Mouse (Mus musculus): ENCODE measurements around the gene Rsf1. TPM values are rescaled to one million over a fixed set of nuclear protein-coding genes. Genes with fewer than 3 reads are reported as not detected.

The Rsf1 gene
- polyA plus RNA-seq, 1 experiment from 2014 or later, result 32.1 TPM

- H3K9me3 ChIP-seq, result no peaks in the 10 kb centered on the region
- no peak overlapping the region for H3K4me3 ChIP-seq
- no peak for ATAC-seq (ENCODE audit: low FRiP score, low read depth)
- no peak overlapping the region for H3K9ac ChIP-seq
- H3K27ac ChIP-seq, result no peak overlapping the region
- peaks cover 26% of the 10 kb centered on the region for H3K36me3 ChIP-seq
- H3K4me1 ChIP-seq, result no peaks in the 10 kb centered on the region
- H3K4me2 ChIP-seq (replicated peaks), result no peak overlapping the region
- 89% methylated on average over 5 of the region's 5 CpGs for WGBS
- H3K27me3 ChIP-seq, result no peaks in the 10 kb centered on the region
These were observed 128.1 kb downstream of the Rsf1 start for GRCm38 (mm10) chr7:97707809-97708208.

DNA sequence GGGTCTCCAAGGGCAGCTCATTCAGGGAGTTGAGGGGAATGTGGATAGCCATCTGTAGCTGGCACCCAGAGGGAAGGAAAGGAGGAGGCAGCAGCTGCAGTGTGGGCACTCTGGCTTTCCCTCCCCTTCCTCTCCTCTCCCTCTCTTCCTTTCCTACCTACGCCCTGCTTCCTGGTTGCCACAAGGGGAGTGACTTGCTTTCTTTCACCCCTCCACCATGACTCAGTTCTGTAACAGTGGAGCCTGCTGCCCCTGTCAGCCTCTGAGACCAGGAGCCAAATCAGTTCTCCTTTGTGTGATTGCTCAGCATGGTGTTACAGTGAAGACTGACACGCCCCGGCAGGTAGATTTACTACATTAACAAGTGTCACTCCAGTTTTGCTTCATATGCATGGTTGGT is 129.5 kb downstream of the Rsf1 start:
- Histone ChIP-seq H3K9ac (no peak overlapping the region), H3K27ac (no peak overlapping the region), H3K27me3 (no peaks in the 10 kb centered on the region), H3K36me3 (peaks cover 36% of the 10 kb centered on the region), H3K4me1 (no peaks in the 10 kb centered on the region), H3K4me2 (replicated peaks) (no peak overlapping the region), H3K4me3 (no peak overlapping the region), H3K9me3 (no peaks in the 10 kb centered on the region)
- 95% methylated on average over 3 of the region's 3 CpGs for WGBS
- no peak for ATAC-seq (ENCODE audit: low FRiP score, low read depth)

DNA sequence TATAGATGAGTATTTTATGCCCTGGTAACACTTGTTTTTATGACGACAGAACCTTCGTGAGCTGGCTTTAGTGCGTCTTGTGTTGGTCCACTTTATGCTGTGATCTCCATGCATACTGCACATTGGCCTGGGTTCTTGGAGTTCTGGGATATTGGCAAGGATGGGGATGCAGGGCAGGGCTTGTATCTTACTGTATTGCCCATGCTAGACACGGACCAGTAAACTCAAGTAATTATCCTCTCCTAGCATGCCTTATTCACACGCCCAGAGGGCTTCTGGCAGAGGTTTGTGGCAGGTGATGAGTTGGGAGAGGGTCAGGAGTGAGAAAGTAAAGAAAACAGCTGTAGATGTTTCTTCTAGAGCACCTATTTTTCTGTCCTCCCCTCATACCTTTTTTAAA is 135.0 kb downstream of the Rsf1 start:
- no peaks in the 10 kb centered on the region; the same call in 1 of the 2 replicates for H3K9me3 ChIP-seq
- no peak overlapping the region for H3K4me3 ChIP-seq
- no peak overlapping the region for H3K27ac ChIP-seq
- peaks cover 72% of the 10 kb centered on the region for H3K36me3 ChIP-seq
- WGBS, result 94% methylated on average over 5 of the region's 5 CpGs
- H3K27me3 ChIP-seq, result no peaks in the 10 kb centered on the region
- no peak overlapping the region for H3K9ac ChIP-seq
- no peak for ATAC-seq (ENCODE audit: low FRiP score, low read depth)
- H3K4me1 ChIP-seq, result no peaks in the 10 kb centered on the region
- H3K4me2 ChIP-seq (replicated peaks), result no peak overlapping the region

GRCm38 (mm10) chr7:97717326-97717725 is 137.6 kb downstream of the Rsf1 start:
- Histone ChIP-seq H3K4me3 (no peak overlapping the region), H3K9me3 (no peaks in the 10 kb centered on the region; the same call in 1 of the 2 replicates), H3K9ac (no peak overlapping the region), H3K27ac (no peak overlapping the region), H3K4me2 (replicated peaks) (no peak overlapping the region), H3K27me3 (no peaks in the 10 kb centered on the region), H3K36me3 (peaks cover 83% of the 10 kb centered on the region), H3K4me1 (no peaks in the 10 kb centered on the region)
- 97% methylated on average over 1 of the region's 1 CpGs for WGBS
- no peak for ATAC-seq (ENCODE audit: low FRiP score, low read depth)

- no peak for ATAC-seq (ENCODE audit: low FRiP score, low read depth)
- no peak overlapping the region for H3K27ac ChIP-seq
- no peak overlapping the region for H3K4me2 ChIP-seq (replicated peaks)
- H3K9ac ChIP-seq, result no peak overlapping the region
- H3K27me3 ChIP-seq, result no peaks in the 10 kb centered on the region
- no peak overlapping the region for H3K4me3 ChIP-seq
- H3K36me3 ChIP-seq, result peaks cover 80% of the 10 kb centered on the region
- WGBS, result 78% methylated on average over 5 of the region's 5 CpGs
- H3K4me1 ChIP-seq, result no peaks in the 10 kb centered on the region
- no peaks in the 10 kb centered on the region; the same call in 1 of the 2 replicates for H3K9me3 ChIP-seq
These were observed 139.4 kb downstream of the Rsf1 start for GRCm38 (mm10) chr7:97719078-97719477.

DNA sequence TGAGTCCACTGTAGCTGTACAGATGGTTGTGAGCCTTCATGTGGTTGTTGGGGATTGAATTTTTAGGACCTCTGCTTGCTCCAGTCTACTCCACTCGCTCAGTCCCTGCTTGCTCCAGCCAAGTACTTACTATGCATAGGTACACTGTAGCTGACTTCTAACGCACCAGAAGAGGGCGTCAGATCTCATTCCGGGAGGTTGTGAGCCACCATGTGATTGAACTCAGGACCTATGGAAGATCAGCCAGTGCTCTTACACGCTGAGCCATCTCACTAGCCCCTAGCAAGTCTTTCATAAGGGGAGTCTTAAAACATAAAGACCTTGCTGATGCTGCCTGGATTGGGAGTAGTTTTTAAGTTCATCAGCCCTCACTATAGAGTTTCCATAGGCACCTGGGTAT is 140.4 kb downstream of the Rsf1 start:
- Histone ChIP-seq H3K27ac (no peak overlapping the region), H3K27me3 (no peaks in the 10 kb centered on the region), H3K36me3 (peaks cover 76% of the 10 kb centered on the region), H3K4me2 (replicated peaks) (no peak overlapping the region), H3K9ac (no peak overlapping the region), H3K4me3 (no peak overlapping the region), H3K4me1 (no peaks in the 10 kb centered on the region), H3K9me3 (no peaks in the 10 kb centered on the region)
- ATAC-seq (ENCODE audit: low FRiP score, low read depth), result no peak
- WGBS, result 85% methylated on average over 5 of the region's 5 CpGs

GRCm38 (mm10) chr7:97722278-97722918 is 142.7 kb downstream of the Rsf1 start:
- H3K9ac ChIP-seq, result no peak overlapping the region
- H3K36me3 ChIP-seq, result peaks cover 71% of the 10 kb centered on the region
- ATAC-seq (ENCODE audit: low FRiP score, low read depth), result no peak
- no peaks in the 10 kb centered on the region for H3K27me3 ChIP-seq
- no peak overlapping the region for H3K4me2 ChIP-seq (replicated peaks)
- no peak overlapping the region for H3K4me3 ChIP-seq
- H3K9me3 ChIP-seq, result no peaks in the 10 kb centered on the region
- 94% methylated on average over 7 of the region's 7 CpGs for whole genome bisulfite sequencing
- H3K27ac ChIP-seq, result no peak overlapping the region
- H3K4me1 ChIP-seq, result no peaks in the 10 kb centered on the region

- H3K36me3 ChIP-seq, result peaks cover 63% of the 10 kb centered on the region
- 86% methylated on average over 11 of the region's 11 CpGs for WGBS
- no peak overlapping the region for H3K9ac ChIP-seq
- H3K4me2 ChIP-seq (replicated peaks), result no peak overlapping the region
- no peaks in the 10 kb centered on the region for H3K9me3 ChIP-seq
- no peak overlapping the region for H3K27ac ChIP-seq
- H3K4me1 ChIP-seq, result no peaks in the 10 kb centered on the region
- H3K27me3 ChIP-seq, result no peaks in the 10 kb centered on the region
- ATAC-seq (ENCODE audit: low FRiP score, low read depth), result no peak
- H3K4me3 ChIP-seq, result no peak overlapping the region
These were observed 144.2 kb downstream of the Rsf1 start for GRCm38 (mm10) chr7:97723646-97724538.

DNA sequence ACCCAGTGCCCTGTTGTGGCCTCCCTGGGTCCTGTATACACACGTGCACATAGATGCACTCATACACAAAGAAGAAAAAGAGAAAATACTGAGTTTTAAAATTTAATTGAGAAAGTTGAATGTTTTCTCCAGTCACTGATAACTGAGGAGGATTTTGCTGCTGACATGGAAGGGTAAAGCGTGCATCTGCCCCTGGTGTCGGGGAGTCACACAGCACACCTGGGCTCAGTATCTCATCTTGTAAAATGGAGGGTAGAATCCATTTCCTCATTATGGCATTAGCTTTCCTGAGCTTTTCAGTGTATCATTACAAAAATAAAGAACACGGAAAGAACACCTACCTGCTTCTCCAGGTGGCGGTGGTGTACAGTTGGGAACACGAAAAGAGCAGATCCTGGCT is 145.7 kb downstream of the Rsf1 start:
- no peak for ATAC-seq (ENCODE audit: low FRiP score, low read depth)
- WGBS, result 98% methylated on average over 6 of the region's 6 CpGs
- H3K4me1 ChIP-seq, result no peaks in the 10 kb centered on the region
- H3K36me3 ChIP-seq, result peaks cover 50% of the 10 kb centered on the region
- H3K4me2 ChIP-seq (replicated peaks), result no peak overlapping the region
- H3K27ac ChIP-seq, result no peak overlapping the region
- no peaks in the 10 kb centered on the region for H3K9me3 ChIP-seq
- H3K4me3 ChIP-seq, result no peak overlapping the region
- H3K9ac ChIP-seq, result no peak overlapping the region
- no peaks in the 10 kb centered on the region for H3K27me3 ChIP-seq

GRCm38 (mm10) chr7:97726080-97726479 is 146.4 kb downstream of the Rsf1 start:
- no peak overlapping the region for H3K4me3 ChIP-seq
- H3K27me3 ChIP-seq, result no peaks in the 10 kb centered on the region
- H3K4me2 ChIP-seq (replicated peaks), result no peak overlapping the region
- no peak for ATAC-seq (ENCODE audit: low FRiP score, low read depth)
- H3K36me3 ChIP-seq, result peaks cover 46% of the 10 kb centered on the region
- H3K27ac ChIP-seq, result no peak overlapping the region
- no peak overlapping the region for H3K9ac ChIP-seq
- H3K9me3 ChIP-seq, result no peaks in the 10 kb centered on the region
- no peaks in the 10 kb centered on the region for H3K4me1 ChIP-seq
- 85% methylated on average over 7 of the region's 7 CpGs for WGBS

GRCm38 (mm10) chr7:97726778-97727177 is 147.1 kb downstream of the Rsf1 start:
- Histone ChIP-seq H3K9ac (no peak overlapping the region), H3K4me1 (no peaks in the 10 kb centered on the region), H3K4me2 (replicated peaks) (no peak overlapping the region), H3K27ac (no peak overlapping the region), H3K9me3 (no peaks in the 10 kb centered on the region), H3K27me3 (no peaks in the 10 kb centered on the region), H3K4me3 (no peak overlapping the region), H3K36me3 (peaks cover 44% of the 10 kb centered on the region)
- 79% methylated on average over 7 of the region's 7 CpGs for WGBS
- ATAC-seq (ENCODE audit: low FRiP score, low read depth), result no peak

- no peaks in the 10 kb centered on the region for H3K4me1 ChIP-seq
- no peak for ATAC-seq (ENCODE audit: low FRiP score, low read depth)
- 76% methylated on average over 14 of the region's 14 CpGs for WGBS
These were observed 149.3 kb downstream of the Rsf1 start for GRCm38 (mm10) chr7:97728666-97729614.

More at GRCm38 (mm10) chr7:97728666-97729614, 149.3 kb downstream of the Rsf1 start:
- H3K9ac ChIP-seq, result no peak overlapping the region
- H3K4me3 ChIP-seq, result no peak overlapping the region
- H3K36me3 ChIP-seq, result peaks cover 33% of the 10 kb centered on the region
- no peaks in the 10 kb centered on the region for H3K9me3 ChIP-seq
- no peaks in the 10 kb centered on the region for H3K27me3 ChIP-seq
- H3K27ac ChIP-seq, result no peak overlapping the region
- H3K4me2 ChIP-seq (replicated peaks), result no peak overlapping the region
